Mouse (Mus musculus) inflammation-experienced regulatory T-cells, adult 16 weeks (primary cell): ENCODE data around the gene Map7d3. TPM values are rescaled to one million over a fixed set of nuclear protein-coding genes. Genes with fewer than 3 reads are reported as not detected.

Source experiments
- polyA plus RNA-seq: library from polyadenylated mRNA; unstranded; fragments of 100-300 nt; shearing (Covaris generic); gene quantifications from one replicate; pipeline ENCODE4 v1.2.1, GENCODE M21; 2017

Map7d3 gene
- polyA plus RNA-seq, result 0.20 TPM

GRCm38 (mm10) chrX:56821765-56822603 lies at the start of gene Map7d3:
TSS of gene Map7d3 (minus strand) at chrX:56822326.

GRCm38 (mm10) chrX:56869863-56870262 lies 47.7 kb upstream of the Map7d3 start, which contains the start of gene Adgrg4:
TSS of gene Adgrg4 (plus strand) at chrX:56870163.

Other genes starting within 250 kb of the Map7d3 start
- gene Mmgt1, start 224.3 kb downstream of the Map7d3 start, polyA plus RNA-seq, result 11.9 TPM
- 20.0 TPM for gene Slc9a6, start 212.6 kb downstream of the Map7d3 start, polyA plus RNA-seq
- not detected for gene Fhl1, start 90.5 kb downstream of the Map7d3 start, polyA plus RNA-seq
- not detected for gene Adgrg4, start 47.8 kb upstream of the Map7d3 start, polyA plus RNA-seq
- not detected for gene Brs3, start 220.7 kb upstream of the Map7d3 start, polyA plus RNA-seq
- gene Htatsf1, start 231.3 kb upstream of the Map7d3 start, polyA plus RNA-seq, result 40.6 TPM